In the genomic region with DNA sequence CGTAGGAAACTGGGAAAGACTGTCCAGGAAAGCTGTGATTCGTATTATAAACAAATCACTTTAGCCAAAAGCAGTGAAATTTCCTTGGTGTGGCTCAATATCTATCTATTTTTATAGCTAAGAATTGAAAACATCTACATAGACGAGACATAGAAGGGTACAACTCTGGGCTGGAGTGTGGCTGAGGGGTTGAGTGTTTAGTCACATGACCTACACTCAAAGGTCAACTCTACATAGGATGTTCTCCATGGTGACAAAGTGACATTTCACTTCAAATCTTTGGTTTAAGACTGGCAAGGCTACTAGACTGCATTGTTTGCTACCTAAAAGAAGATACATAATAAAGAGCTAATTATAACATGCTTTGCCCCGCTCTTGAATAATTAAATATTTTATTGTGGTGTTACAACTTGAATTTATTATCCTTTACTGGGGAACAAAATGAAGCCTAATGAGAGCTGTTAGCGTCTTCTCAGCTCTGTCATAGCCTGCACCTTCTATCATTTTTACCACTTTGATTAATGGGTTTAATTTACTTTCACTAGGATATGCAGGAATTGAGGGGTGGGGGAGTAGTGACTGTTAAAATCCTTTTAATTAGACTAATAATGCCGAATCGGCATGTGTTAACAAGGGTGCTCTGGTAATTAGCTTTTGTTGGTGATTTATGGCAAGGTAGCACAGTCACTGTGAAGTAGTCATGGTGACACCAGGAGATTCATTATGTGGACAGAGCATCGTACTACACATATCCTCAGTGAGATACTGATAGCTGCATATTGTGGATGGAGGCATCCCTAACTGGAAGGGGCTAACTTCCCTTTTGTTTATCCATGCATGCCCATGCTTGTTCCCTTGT, we compare ENCODE assay signal across 20 mouse cellular contexts. TPM values are rescaled to one million over a fixed set of nuclear protein-coding genes. Genes with fewer than 3 reads are reported as not detected.
DNase-seq lines count a peak whose midpoint lies in the region; ATAC-seq and TF ChIP-seq lines count a peak whose summit lies in the region.
"Had no signal": no experiment of that assay in that cellular context is flagged by ENCODE, and none has a peak within 500 bp of the region (broad histone marks: within the 10 kb centered on the region; RNA-seq: fewer than 3 reads in every experiment).

No protein-coding gene starts in this region.

- H3K27me3 ChIP-seq in hindbrain, embryonic 12.5 days = no peaks in the 10 kb centered on the region
- H3K27me3 ChIP-seq in hindbrain, embryonic 11.5 days (ENCODE audit: control insufficient read depth, insufficient read depth, low read length) = no peaks in the 10 kb centered on the region
- no peaks in the 10 kb centered on the region for H3K27me3 ChIP-seq in kidney, postnatal 0 days (ENCODE audit: insufficient read depth, low read length)
- H3K27me3 ChIP-seq in kidney, adult 2 months (replicated peaks; ENCODE audit: control insufficient read depth, insufficient read depth, low read length) = no peaks in the 10 kb centered on the region; the same call in 1 of the 2 replicates
- H3K27me3 ChIP-seq in forebrain, embryonic 15.5 days = no peaks in the 10 kb centered on the region
- no peaks in the 10 kb centered on the region for H3K27me3 ChIP-seq in neural tube, embryonic 14.5 days (ENCODE audit: control insufficient read depth, insufficient read depth, low read length)
- H3K27me3 ChIP-seq: heart, embryonic 15.5 days had no signal

- no peaks in the 10 kb centered on the region for H3K9me3 ChIP-seq in hindbrain, embryonic 12.5 days (replicated peaks)
- no peaks in the 10 kb centered on the region for H3K9me3 ChIP-seq in hindbrain, embryonic 11.5 days (ENCODE audit: control insufficient read depth, low read length)
- no peaks in the 10 kb centered on the region for H3K9me3 ChIP-seq in kidney, postnatal 0 days (replicated peaks; ENCODE audit: low read length)
- no peaks in the 10 kb centered on the region for H3K9me3 ChIP-seq in forebrain, embryonic 15.5 days
- H3K9me3 ChIP-seq in neural tube, embryonic 14.5 days (ENCODE audit: control insufficient read depth, low read length) = no peaks in the 10 kb centered on the region
- H3K9me3 ChIP-seq: embryonic facial prominence, embryonic 10.5 days; heart, embryonic 15.5 days had no signal

- H3K4me1 ChIP-seq in hindbrain, embryonic 12.5 days = no peaks in the 10 kb centered on the region
- no peaks in the 10 kb centered on the region for H3K4me1 ChIP-seq in hindbrain, embryonic 11.5 days (replicated peaks; ENCODE audit: control insufficient read depth, insufficient read depth, low read length)
- H3K4me1 ChIP-seq in kidney, postnatal 0 days (replicated peaks; ENCODE audit: insufficient read depth, low read length) = no peaks in the 10 kb centered on the region
- no peaks in the 10 kb centered on the region for H3K4me1 ChIP-seq in kidney, adult 2 months (ENCODE audit: control insufficient read depth, insufficient read depth, low read length)
- H3K4me1 ChIP-seq in forebrain, embryonic 15.5 days = no peaks in the 10 kb centered on the region
- H3K4me1 ChIP-seq in neural tube, embryonic 14.5 days (ENCODE audit: control insufficient read depth, insufficient read depth, low read length) = no peaks in the 10 kb centered on the region
- H3K4me1 ChIP-seq: embryonic facial prominence, embryonic 10.5 days; heart, embryonic 15.5 days had no signal

- WGBS in hindbrain, embryonic 12.5 days = 75% methylated on average over 8 of the region's 8 CpGs
- WGBS in hindbrain, embryonic 11.5 days = 81% methylated on average over 8 of the region's 8 CpGs
- WGBS in kidney, postnatal 0 days = 49% methylated on average over 8 of the region's 8 CpGs
- WGBS in kidney, adult 2 months = 55% methylated on average over 8 of the region's 8 CpGs
- WGBS in forebrain, embryonic 15.5 days = 43% methylated on average over 8 of the region's 8 CpGs
- 48% methylated on average over 8 of the region's 8 CpGs for WGBS in neural tube, embryonic 14.5 days

- no peak for TF ChIP-seq CTCF in kidney, postnatal 0 days (IDR thresholded peaks at IDR 0.05; ENCODE audit: low read depth)
- no peak for TF ChIP-seq CTCF in kidney, adult 2 months (conservative IDR thresholded peaks at IDR 0.05; ENCODE audit: insufficient read depth, insufficient read length, low read depth, low read length)

- H3K36me3 ChIP-seq in hindbrain, embryonic 12.5 days = no peaks in the 10 kb centered on the region
- H3K36me3 ChIP-seq in hindbrain, embryonic 11.5 days (ENCODE audit: control insufficient read depth, insufficient read depth, low read length) = no peaks in the 10 kb centered on the region
- H3K36me3 ChIP-seq in kidney, postnatal 0 days (ENCODE audit: insufficient read depth, low read length) = no peaks in the 10 kb centered on the region
- H3K36me3 ChIP-seq in kidney, adult 2 months (ENCODE audit: control insufficient read depth, insufficient read depth, low read length) = no peaks in the 10 kb centered on the region
- H3K36me3 ChIP-seq in forebrain, embryonic 15.5 days = no peaks in the 10 kb centered on the region
- H3K36me3 ChIP-seq in neural tube, embryonic 14.5 days (ENCODE audit: control insufficient read depth, insufficient read depth, low read length) = no peaks in the 10 kb centered on the region
- H3K36me3 ChIP-seq: embryonic facial prominence, embryonic 10.5 days; heart, embryonic 15.5 days had no signal

- no peak overlapping the region for H3K27ac ChIP-seq in hindbrain, embryonic 12.5 days
- H3K27ac ChIP-seq in hindbrain, embryonic 11.5 days (ENCODE audit: low read depth, low read length) = no peak overlapping the region
- H3K27ac ChIP-seq in kidney, postnatal 0 days = no peak overlapping the region
- H3K27ac ChIP-seq in kidney, adult 2 months (ENCODE audit: insufficient read depth, low read depth, low read length) = no peak overlapping the region
- no peak overlapping the region for H3K27ac ChIP-seq in forebrain, embryonic 15.5 days (replicated peaks)
- no peak overlapping the region for H3K27ac ChIP-seq in neural tube, embryonic 14.5 days (ENCODE audit: low read depth, low read length)
- H3K27ac ChIP-seq: embryonic facial prominence, embryonic 10.5 days; heart, adult 2 months; heart, embryonic 15.5 days had no signal

- ATAC-seq in hindbrain, embryonic 12.5 days (ENCODE audit: low FRiP score) = peak; percentile 40; the same call in 1 of the 2 replicates
- ATAC-seq in hindbrain, embryonic 11.5 days (ENCODE audit: low FRiP score) = no peak
- ATAC-seq in kidney, postnatal 0 days (replicated peaks; ENCODE audit: low FRiP score, low read depth) = no peak
- ATAC-seq in forebrain, embryonic 15.5 days (replicated peaks) = peak; percentile 32; the same call in 1 of the 2 replicates
- peak; percentile 91 for ATAC-seq in neural tube, embryonic 14.5 days (ENCODE audit: low read depth)
- ATAC-seq: intestine, embryonic 16.5 days had no signal

- no peak overlapping the region for H3K4me2 ChIP-seq in hindbrain, embryonic 12.5 days (replicated peaks)
- H3K4me2 ChIP-seq in hindbrain, embryonic 11.5 days (replicated peaks; ENCODE audit: low read depth, low read length) = no peak overlapping the region
- H3K4me2 ChIP-seq in kidney, postnatal 0 days (ENCODE audit: low read length) = no peak overlapping the region
- no peak overlapping the region for H3K4me2 ChIP-seq in forebrain, embryonic 15.5 days (replicated peaks)
- no peak overlapping the region for H3K4me2 ChIP-seq in neural tube, embryonic 14.5 days (ENCODE audit: low read depth, low read length)
- H3K4me2 ChIP-seq: heart, embryonic 11.5 days; heart, embryonic 15.5 days had no signal

- no peak overlapping the region for H3K9ac ChIP-seq in hindbrain, embryonic 12.5 days
- H3K9ac ChIP-seq in hindbrain, embryonic 11.5 days (ENCODE audit: low read depth, low read length) = no peak overlapping the region
- H3K9ac ChIP-seq in kidney, postnatal 0 days (ENCODE audit: low read depth, low read length) = no peak overlapping the region
- H3K9ac ChIP-seq in forebrain, embryonic 15.5 days (replicated peaks) = no peak overlapping the region
- H3K9ac ChIP-seq in neural tube, embryonic 14.5 days (replicated peaks; ENCODE audit: low read depth, low read length) = no peak overlapping the region
- H3K9ac ChIP-seq: heart, embryonic 15.5 days had no signal

- no peak for DNase-seq in hindbrain, embryonic 11.5 days (ENCODE audit: low spot score)
- DNase-seq in kidney, postnatal 0 days (ENCODE audit: low spot score) = peak; percentile 5
- no peak for DNase-seq in kidney, adult 2 months
- DNase-seq in thymus, postnatal 0 days (ENCODE audit: low spot score) = no peak
- no peak for DNase-seq in layer of hippocampus, adult 9-10 months (ENCODE audit: low spot score)
- DNase-seq: adrenal gland, postnatal 14 days; cerebellum, adult 2 months; cerebellum, postnatal 10 days; gastrocnemius, postnatal 14 days; heart, adult 2 months; heart, postnatal 14 days had no signal

- TF ChIP-seq POLR2A in kidney, adult 2 months (IDR thresholded peaks at IDR 0.05; ENCODE audit: low read depth, low read length) = no peak

- H3K4me3 ChIP-seq in hindbrain, embryonic 12.5 days = no peak overlapping the region
- H3K4me3 ChIP-seq in hindbrain, embryonic 11.5 days (ENCODE audit: low read depth, low read length) = no peak overlapping the region
- no peak overlapping the region for H3K4me3 ChIP-seq in kidney, postnatal 0 days (replicated peaks; ENCODE audit: low read depth, low read length)
- H3K4me3 ChIP-seq in kidney, adult 2 months (ENCODE audit: insufficient read depth, low read depth, low read length) = no peak overlapping the region
- H3K4me3 ChIP-seq in forebrain, embryonic 15.5 days = no peak overlapping the region
- no peak overlapping the region for H3K4me3 ChIP-seq in neural tube, embryonic 14.5 days (ENCODE audit: low read depth, low read length)
- H3K4me3 ChIP-seq: embryonic facial prominence, embryonic 10.5 days; heart, adult 2 months; heart, embryonic 15.5 days had no signal

RNA-seq across cellular contexts. Expression of a gene that starts 57.7 kb away (rescaled TPM):
- not detected in 2 replicates for polyA plus RNA-seq in hindbrain, embryonic 12.5 days (2016; fragmentation: Nextera tagmentation; extraction: Ambion mirVana)
- polyA plus RNA-seq in hindbrain, embryonic 11.5 days (2014; fragmentation: Nextera tagmentation; extraction: Ambion mirVana) = not detected in 2 replicates
- not detected in 2 replicates for polyA plus RNA-seq in kidney, postnatal 0 days (2015; fragmentation: Nextera tagmentation; extraction: Ambion mirVana)
- not detected in 2 replicates for polyA plus RNA-seq in kidney, adult 2 months (2012; rRNA removed)
- not detected in 2 replicates for polyA plus RNA-seq in forebrain, embryonic 15.5 days (2015; fragmentation: Nextera tagmentation; extraction: Ambion mirVana)
- polyA plus RNA-seq in neural tube, embryonic 14.5 days (2014; fragmentation: Nextera tagmentation; extraction: Ambion mirVana) = not detected in 2 replicates
- polyA plus RNA-seq in thymus, postnatal 0 days (2015; fragmentation: Nextera tagmentation; extraction: Ambion mirVana) = not detected in 2 replicates
- polyA plus RNA-seq: cerebellum, adult 2 months; embryonic facial prominence, embryonic 10.5 days; embryonic facial prominence, embryonic 14.5 days; gonadal fat pad, adult 2 months; heart, adult 2 months; heart, embryonic 11.5 days; heart, embryonic 15.5 days; intestine, embryonic 16.5 days had no signal

Comparison
In these comparisons a context has a peak if more than half of its experiments do, and no peak if none do; other contexts are left out.
1. ATAC-seq: peak in hindbrain, embryonic 12.5 days (single experiment), forebrain, embryonic 15.5 days (single experiment) and neural tube, embryonic 14.5 days (single experiment); none in hindbrain, embryonic 11.5 days (single experiment) and kidney, postnatal 0 days (single experiment).